Mouse (Mus musculus) lung, postnatal 36 days (tissue): ENCODE data around the gene St8sia1.

ENCODE experiments used
- DNase-seq: peaks from one replicate; pipeline ENCODE4 v3.0.0; 2022; ENCODE audit warnings: mixed read lengths

The St8sia1 gene

DNA sequence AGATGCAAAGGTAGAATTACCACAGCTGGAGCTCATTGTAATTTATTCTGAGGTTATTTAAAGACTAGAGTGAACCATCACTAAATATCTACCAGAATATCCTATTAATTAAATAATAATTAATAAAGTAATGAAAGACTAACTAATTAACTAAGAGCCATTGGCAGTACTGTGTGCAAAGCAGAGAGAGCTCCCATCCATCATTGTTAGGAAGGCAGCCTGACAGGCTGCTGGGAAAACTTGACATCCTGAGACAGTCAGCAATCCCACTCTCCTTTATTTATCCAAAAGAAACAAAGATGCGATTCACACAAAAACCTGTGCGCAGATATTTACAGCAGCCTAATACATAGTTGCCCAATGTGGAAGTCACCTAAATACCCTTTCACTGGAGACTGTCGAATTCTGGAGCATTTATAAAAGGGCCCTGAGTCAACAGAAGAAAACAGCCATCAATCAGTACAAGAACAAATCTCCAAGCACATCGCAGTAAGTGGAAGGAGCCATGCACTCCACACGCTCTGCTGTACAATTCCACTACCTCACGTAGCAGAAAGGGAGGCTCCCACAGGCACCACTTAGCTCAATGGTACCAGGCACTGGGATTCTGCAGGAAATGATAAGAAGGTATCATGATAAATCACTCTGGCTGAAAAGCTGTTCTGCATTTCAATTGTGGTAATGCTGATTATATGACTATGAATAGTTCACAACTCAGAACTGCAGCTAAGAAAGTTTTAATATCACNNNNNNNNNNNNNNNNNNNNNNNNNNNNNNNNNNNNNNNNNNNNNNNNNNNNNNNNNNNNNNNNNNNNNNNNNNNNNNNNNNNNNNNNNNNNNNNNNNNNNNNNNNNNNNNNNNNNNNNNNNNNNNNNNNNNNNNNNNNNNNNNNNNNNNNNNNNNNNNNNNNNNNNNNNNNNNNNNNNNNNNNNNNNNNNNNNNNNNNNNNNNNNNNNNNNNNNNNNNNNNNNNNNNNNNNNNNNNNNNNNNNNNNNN lies 15.7 kb upstream of the St8sia1 start:
- DNase-seq, result no peak

DNA sequence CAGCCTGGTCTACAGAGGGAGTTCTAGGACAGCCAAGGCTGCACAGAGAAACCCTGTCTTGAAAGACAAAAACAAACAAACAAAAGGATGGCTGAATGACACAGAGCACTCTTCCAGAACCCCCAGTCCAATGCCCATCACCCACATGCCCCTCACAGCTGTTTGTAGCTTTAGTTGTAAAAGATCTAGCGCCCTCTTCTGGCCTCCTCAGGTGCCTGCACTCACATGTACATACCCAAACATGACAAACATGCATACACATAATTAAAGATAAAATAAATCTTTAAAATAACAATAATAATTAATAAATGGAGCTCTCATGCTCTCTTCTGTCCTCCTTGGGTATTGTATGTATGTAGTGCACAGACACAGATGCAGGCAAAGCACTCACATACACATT lies 13.0 kb upstream of the St8sia1 start:
- DNase-seq, result no peak

DNA sequence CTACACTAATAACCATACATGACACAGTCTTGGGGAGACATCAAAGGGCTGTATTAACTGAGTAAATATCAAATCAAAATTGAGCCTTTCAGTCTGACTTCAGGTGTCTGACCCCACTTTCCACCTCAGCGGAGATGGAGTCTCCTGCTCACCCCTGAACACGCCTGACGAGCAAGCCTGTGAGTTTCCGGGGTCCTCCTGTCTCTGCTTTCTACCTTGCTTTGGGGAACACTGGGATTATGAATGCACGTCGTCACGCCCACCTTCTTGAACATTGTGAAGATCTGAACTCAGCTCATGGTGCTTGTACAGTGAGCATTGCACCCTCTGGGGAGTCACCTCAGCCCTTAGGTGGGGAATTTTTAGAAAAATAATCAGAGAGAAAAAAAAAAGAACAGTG lies 9.0 kb upstream of the St8sia1 start:
- no peak for DNase-seq

DNA sequence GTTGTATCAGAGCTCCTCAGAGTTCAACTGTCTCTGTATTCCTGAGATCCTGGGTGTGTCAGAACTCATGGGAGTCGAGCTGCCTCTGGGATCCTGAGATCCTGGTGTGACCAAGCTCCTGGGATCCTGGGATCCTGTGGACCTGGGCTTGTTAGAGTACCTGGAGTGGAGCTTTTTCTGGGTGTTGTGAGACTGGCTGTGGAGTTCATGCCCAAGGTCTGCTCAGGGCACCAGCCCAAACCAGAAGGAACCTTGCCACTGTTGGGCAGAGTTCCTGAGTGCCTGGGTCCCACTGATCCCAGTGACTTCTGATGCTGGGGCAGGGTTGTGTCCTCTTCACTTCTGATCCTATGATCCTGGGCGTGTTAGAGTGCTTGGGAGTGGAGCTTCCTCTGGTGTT lies 8.0 kb upstream of the St8sia1 start:
- no peak for DNase-seq

DNA sequence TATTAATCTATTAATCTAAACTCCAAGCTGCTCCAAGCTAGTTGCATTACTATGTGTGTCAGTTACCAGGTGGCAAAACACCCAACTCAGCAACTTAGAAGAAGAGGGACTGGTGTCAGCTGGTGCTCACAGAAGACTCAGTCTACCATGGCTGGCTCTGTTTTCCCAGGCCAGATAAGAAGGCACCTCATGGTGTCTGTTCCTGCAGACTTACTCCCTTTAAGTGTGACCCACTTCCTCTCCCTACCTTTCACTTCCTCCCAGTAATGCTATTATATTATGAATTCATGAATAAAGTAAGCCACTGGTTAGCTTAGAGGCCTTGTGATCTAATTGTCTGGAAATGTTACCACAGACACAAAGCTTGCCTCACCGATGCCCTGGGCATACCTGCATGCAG lies 3.2 kb upstream of the St8sia1 start:
- DNase-seq, result no peak

GRCm38 (mm10) chr6:142964531-142965385 lies 506 bp upstream of the St8sia1 start:
- DNase-seq, result peak; percentile 42

- DNase-seq, result no peak
Measured at GRCm38 (mm10) chr6:142963480-142964075, 674 bp downstream of the St8sia1 start.

- no peak for DNase-seq
Measured at GRCm38 (mm10) chr6:142962881-142963280, 1.4 kb downstream of the St8sia1 start.

- DNase-seq, result no peak
Measured at GRCm38 (mm10) chr6:142962476-142962875, 1.8 kb downstream of the St8sia1 start.

GRCm38 (mm10) chr6:142961721-142962455 lies 2.4 kb downstream of the St8sia1 start:
- no peak for DNase-seq

DNA sequence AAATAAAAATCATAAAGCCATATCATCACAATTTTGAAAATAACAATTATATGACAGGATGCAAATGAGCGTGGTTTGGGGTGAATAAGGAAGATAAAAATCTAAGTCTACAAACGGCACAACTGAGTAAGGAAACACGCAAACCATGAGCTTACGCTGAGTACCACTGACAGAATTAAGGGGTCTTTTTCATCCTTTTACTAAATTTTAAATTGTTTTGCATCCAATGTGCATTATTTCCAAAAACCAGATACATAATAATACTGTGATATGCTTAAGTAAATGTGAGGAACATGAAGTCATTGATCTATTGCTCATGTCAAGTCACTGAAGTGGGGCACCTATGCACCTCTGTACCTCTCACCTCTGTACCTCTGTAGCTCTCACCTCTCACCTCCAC lies 7.7 kb downstream of the St8sia1 start:
- no peak for DNase-seq

- no peak for DNase-seq
Measured at GRCm38 (mm10) chr6:142955281-142955680, 9.0 kb downstream of the St8sia1 start.

DNA sequence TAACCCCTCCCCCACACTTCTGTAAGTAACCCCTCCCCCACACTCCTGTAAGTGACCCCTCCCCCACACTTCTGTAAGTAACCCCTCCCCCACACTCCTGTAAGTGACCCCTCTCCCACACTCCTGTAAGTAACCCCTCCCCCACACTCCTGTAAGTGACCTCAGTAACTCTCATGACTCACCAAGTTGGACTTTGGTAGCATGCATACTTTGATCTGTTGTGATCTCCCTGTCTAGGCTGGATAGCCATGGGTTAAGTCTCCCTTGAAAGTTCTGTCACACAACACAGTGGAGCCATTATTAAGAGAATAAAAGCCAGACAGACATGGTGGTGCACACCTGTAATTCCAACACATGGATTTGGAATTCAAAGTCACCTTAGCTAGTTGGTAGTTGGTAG lies 11.1 kb downstream of the St8sia1 start:
- DNase-seq, result no peak

- no peak for DNase-seq
Measured at GRCm38 (mm10) chr6:142952361-142952954, 11.8 kb downstream of the St8sia1 start.

- DNase-seq, result no peak
Measured at GRCm38 (mm10) chr6:142951564-142952308, 12.5 kb downstream of the St8sia1 start.

- DNase-seq, result no peak
Measured at GRCm38 (mm10) chr6:142950354-142950753, 13.9 kb downstream of the St8sia1 start.

DNA sequence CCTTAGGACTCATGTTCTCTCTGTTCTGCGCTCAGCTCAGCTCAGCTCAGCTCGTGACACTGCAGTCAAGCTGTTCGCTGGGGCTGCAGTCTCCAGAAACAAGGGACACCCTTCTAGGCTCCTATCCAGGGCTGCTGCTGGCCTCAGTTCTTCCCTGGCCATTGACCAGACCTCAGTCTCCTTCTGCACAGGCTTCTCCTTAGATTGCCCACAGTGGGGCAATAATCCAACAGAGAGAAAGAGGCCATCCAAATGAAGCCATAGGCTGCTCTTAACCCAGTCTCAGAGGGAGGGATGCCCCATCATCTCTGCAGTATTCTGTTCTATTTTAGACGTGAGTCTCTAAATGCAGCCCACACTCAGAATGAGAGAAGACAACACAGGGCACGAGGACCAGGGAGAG lies 15.3 kb downstream of the St8sia1 start:
- DNase-seq, result no peak

- no peak for DNase-seq
Measured at GRCm38 (mm10) chr6:142947029-142947428, 17.2 kb downstream of the St8sia1 start.

GRCm38 (mm10) chr6:142946069-142946871 lies 18.0 kb downstream of the St8sia1 start:
- DNase-seq, result no peak

- no peak for DNase-seq
Measured at GRCm38 (mm10) chr6:142945461-142945860, 18.8 kb downstream of the St8sia1 start.
